ENCODE assay signal across 14 mouse cellular contexts in the genomic region with DNA sequence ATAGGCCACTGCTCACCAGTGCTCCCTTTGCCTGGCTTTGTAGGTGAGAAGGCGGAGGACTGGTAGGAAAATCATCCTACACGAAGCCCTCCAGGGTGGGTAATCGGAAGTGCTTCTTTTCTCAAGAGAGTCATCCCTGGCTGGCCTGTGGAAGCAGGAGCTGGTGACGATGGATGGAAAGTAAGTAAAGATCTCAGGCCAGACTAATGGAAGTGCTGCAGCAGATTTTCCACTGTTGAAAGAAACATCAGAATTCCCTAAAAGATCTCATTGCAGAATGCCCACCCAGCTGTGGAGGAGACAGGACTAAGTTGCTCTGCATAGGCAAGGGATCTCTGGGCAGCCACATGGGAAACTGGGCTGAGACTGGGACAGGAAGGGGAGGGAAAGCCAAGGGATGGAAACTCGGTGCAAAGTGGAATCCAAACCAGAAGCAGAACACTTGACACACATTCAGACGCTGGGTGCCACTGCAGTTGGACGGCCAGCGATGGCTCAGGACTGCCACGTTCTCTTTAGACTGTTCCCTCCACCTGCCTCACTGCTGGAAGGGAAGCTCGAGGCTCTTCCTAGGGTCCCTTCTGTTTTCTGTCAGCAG. TPM values are rescaled to one million over a fixed set of nuclear protein-coding genes. Genes with fewer than 3 reads are reported as not detected.
DNase-seq lines count a peak whose midpoint lies in the region; ATAC-seq and TF ChIP-seq lines count a peak whose summit lies in the region.
"Had no signal": no experiment of that assay in that cellular context is flagged by ENCODE, and none has a peak within 500 bp of the region (broad histone marks: within the 10 kb centered on the region; RNA-seq: fewer than 3 reads in every experiment).

No protein-coding gene starts in this region.

- H3K27me3 ChIP-seq in lung, embryonic 16.5 days (ENCODE audit: control insufficient read depth, insufficient read depth, low read depth, low read length): no peaks in the 10 kb centered on the region
- H3K27me3 ChIP-seq in lung, postnatal 0 days (replicated peaks; ENCODE audit: insufficient read depth, low read length): no peaks in the 10 kb centered on the region
- H3K27me3 ChIP-seq: forebrain, embryonic 12.5 days had no signal

- no peak for TF ChIP-seq CTCF in gastrocnemius, adult 2 months (IDR thresholded peaks at IDR 0.05)
- TF ChIP-seq CTCF in lung, postnatal 0 days (IDR thresholded peaks at IDR 0.05): no peak

- H3K36me3 ChIP-seq in lung, embryonic 16.5 days (ENCODE audit: control insufficient read depth, insufficient read depth, low read length): peaks cover 2% of the 10 kb centered on the region; the same call in 1 of the 2 replicates
- H3K36me3 ChIP-seq in lung, postnatal 0 days (ENCODE audit: insufficient read depth, low read length): 0 out of 2 replicates have a peak, but pooled peaks cover 4% of the 10 kb centered on the region

- no peaks in the 10 kb centered on the region for H3K9me3 ChIP-seq in lung, embryonic 16.5 days (ENCODE audit: control insufficient read depth, low read length)
- no peaks in the 10 kb centered on the region for H3K9me3 ChIP-seq in lung, postnatal 0 days (ENCODE audit: low read length)
- H3K9me3 ChIP-seq: forebrain, embryonic 12.5 days had no signal

- peak overlapping the region; percentile 13; the same call in 1 of the 2 replicates for H3K4me3 ChIP-seq in gastrocnemius, adult 2 months
- no peak overlapping the region for H3K4me3 ChIP-seq in lung, embryonic 16.5 days (ENCODE audit: low read length)
- H3K4me3 ChIP-seq in lung, postnatal 0 days (ENCODE audit: low read depth, low read length): no peak overlapping the region
- H3K4me3 ChIP-seq: forebrain, embryonic 12.5 days had no signal

- ATAC-seq in lung, embryonic 16.5 days (ENCODE audit: low read depth): no peak
- no peak for ATAC-seq in lung, postnatal 0 days
- ATAC-seq in megakaryocyte-erythroid progenitor cell, adult 5-6 weeks (replicated peaks; ENCODE audit: low FRiP score, low TSS enrichment, poor library complexity, severe bottlenecking): no peak
- no peak for ATAC-seq in erythroblast, adult 5-6 weeks (replicated peaks; ENCODE audit: low FRiP score, poor library complexity, severe bottlenecking)

- H3K4me2 ChIP-seq in lung, embryonic 16.5 days (ENCODE audit: low read depth, low read length): no peak overlapping the region
- H3K4me2 ChIP-seq in lung, postnatal 0 days (replicated peaks; ENCODE audit: low read depth, low read length): no peak overlapping the region
- H3K4me2 ChIP-seq: forebrain, embryonic 12.5 days had no signal

- no peak for TF ChIP-seq EP300 in lung, postnatal 0 days (IDR thresholded peaks at IDR 0.05)

- H3K4me1 ChIP-seq in lung, embryonic 16.5 days (replicated peaks; ENCODE audit: control insufficient read depth, insufficient read depth, low read length): peaks cover 19% of the 10 kb centered on the region
- peaks cover 5% of the 10 kb centered on the region; the same call in 1 of the 2 replicates for H3K4me1 ChIP-seq in lung, postnatal 0 days (ENCODE audit: insufficient read depth, low read depth, low read length)

- H3K27ac ChIP-seq in gastrocnemius, adult 2 months: peak overlapping the region; percentile 87
- H3K27ac ChIP-seq in lung, embryonic 16.5 days (ENCODE audit: low read length): peak overlapping the region; percentile 53
- H3K27ac ChIP-seq in lung, postnatal 0 days (ENCODE audit: low read length): no peak overlapping the region
- H3K27ac ChIP-seq: forebrain, embryonic 12.5 days; macrophage had no signal

- intact Hi-C loops in gastrocnemius, adult 2 months (cut with DNase I): loop anchor here (5.0 kb wide), 1 partner anchor 40 kb away; no protein-coding TSS in a partner anchor
- intact Hi-C loops in heart, postnatal 36 days (cut with DNase I): loop anchor here (1.0 to 5.0 kb wide), 3 partner anchors 39 to 90 kb away; no protein-coding TSS in a partner anchor

- no peak overlapping the region for H3K9ac ChIP-seq in lung, embryonic 16.5 days (ENCODE audit: low read length)
- H3K9ac ChIP-seq in lung, postnatal 0 days (replicated peaks; ENCODE audit: low read depth): no peak overlapping the region
- H3K9ac ChIP-seq: forebrain, embryonic 12.5 days had no signal

- 56% methylated on average over 10 of the region's 10 CpGs for WGBS in lung, embryonic 16.5 days
- 46% methylated on average over 10 of the region's 10 CpGs for WGBS in lung, postnatal 0 days

- peak; percentile 41 for DNase-seq in gastrocnemius, adult 2 months
- DNase-seq in gastrocnemius, adult 18-20 months (ENCODE audit: low spot score): no peak
- DNase-seq in lung, postnatal 0 days (ENCODE audit: low spot score): no peak
- peak; percentile 37 to 56 for DNase-seq in heart, postnatal 36 days
- no peak for DNase-seq in frontal cortex, postnatal 25 days (ENCODE audit: low spot score in 2 of 2)
- DNase-seq: cerebellum, adult 11 months; kidney, adult 18-20 months had no signal

RNA-seq across cellular contexts. Expression of gene Rflnb, which starts 14.6 kb away (rescaled TPM):
- 10 to 100 TPM; 13.2 to 21.8 TPM for total RNA-seq in gastrocnemius, adult 2 months (2021)
- 10 to 100 TPM; 10.9 to 16.1 TPM for total RNA-seq in gastrocnemius, adult 18-20 months (2021)
- 41.7 and 42.8 TPM in 2 replicates for polyA plus RNA-seq in lung, embryonic 16.5 days (2015; fragmentation: Nextera tagmentation; extraction: Ambion mirVana)
- 54.3 and 54.4 TPM in 2 replicates for polyA plus RNA-seq in lung, postnatal 0 days (2015; fragmentation: Nextera tagmentation; extraction: Ambion mirVana)
- total RNA-seq in heart, postnatal 36 days (2021): 10 to 100 TPM; 33.3 to 50.0 TPM
- total RNA-seq in megakaryocyte-erythroid progenitor cell, adult 5-6 weeks (2014; fragmentation: Nextera tagmentation): 1.2 TPM in 1 of 2 replicates, not detected in the other
- total RNA-seq in megakaryocyte-erythroid progenitor cell, adult 5-6 weeks (2017): 0.95 and 1.5 TPM in 2 replicates
- 19.6 and 22.5 TPM in 2 replicates for total RNA-seq in erythroblast, adult 5-6 weeks (2015; ENCODE audit: low replicate concordance)
- total RNA-seq in erythroblast, adult 5-6 weeks (2017; ENCODE audit: low replicate concordance): 23.4 and 23.6 TPM in 2 replicates

RNA-seq across cellular contexts. Expression of gene 1700016K19Rik, which starts 42.4 kb away (rescaled TPM):
- not detected for total RNA-seq in gastrocnemius, adult 2 months (2021)
- total RNA-seq in gastrocnemius, adult 18-20 months (2021): not detected
- polyA plus RNA-seq in lung, embryonic 16.5 days (2015; fragmentation: Nextera tagmentation; extraction: Ambion mirVana): 10.8 and 11.8 TPM in 2 replicates
- polyA plus RNA-seq in lung, postnatal 0 days (2015; fragmentation: Nextera tagmentation; extraction: Ambion mirVana): 15.5 and 20.2 TPM in 2 replicates
- total RNA-seq in heart, postnatal 36 days (2021): not detected
- not detected in 2 replicates for total RNA-seq in megakaryocyte-erythroid progenitor cell, adult 5-6 weeks (2014; fragmentation: Nextera tagmentation)
- not detected in 2 replicates for total RNA-seq in megakaryocyte-erythroid progenitor cell, adult 5-6 weeks (2017)
- total RNA-seq in erythroblast, adult 5-6 weeks (2015; ENCODE audit: low replicate concordance): not detected in 2 replicates
- not detected in 2 replicates for total RNA-seq in erythroblast, adult 5-6 weeks (2017; ENCODE audit: low replicate concordance)
- total RNA-seq: adrenal gland, postnatal 14 days; liver, adult 2 months had no signal
- polyA plus RNA-seq: macrophage had no signal

Comparison
In these comparisons a context has a peak if more than half of its experiments do, and no peak if none do; other contexts are left out.
1. DNase-seq: peak in gastrocnemius, adult 2 months (single experiment) and heart, postnatal 36 days (2 of 2); none in gastrocnemius, adult 18-20 months (single experiment), lung, postnatal 0 days (single experiment) and frontal cortex, postnatal 25 days (0 of 2).
2. RNA of gene Rflnb, which starts 14.6 kb away (total RNA-seq): 33.3 to 50.0 TPM in heart, postnatal 36 days, 19.6 to 23.6 TPM in erythroblast, adult 5-6 weeks, 13.2 to 21.8 TPM in gastrocnemius, adult 2 months and 10.9 to 16.1 TPM in gastrocnemius, adult 18-20 months; 0.95 to 1.5 TPM in megakaryocyte-erythroid progenitor cell, adult 5-6 weeks; every median in the first group is over 4 times any median in the second.